Mouse (Mus musculus): ENCODE measurements around the gene Ntm. TPM values are rescaled to one million over a fixed set of nuclear protein-coding genes. Genes with fewer than 3 reads are reported as not detected.

The Ntm gene
- polyA plus RNA-seq, 1 experiment, result not detected

DNA sequence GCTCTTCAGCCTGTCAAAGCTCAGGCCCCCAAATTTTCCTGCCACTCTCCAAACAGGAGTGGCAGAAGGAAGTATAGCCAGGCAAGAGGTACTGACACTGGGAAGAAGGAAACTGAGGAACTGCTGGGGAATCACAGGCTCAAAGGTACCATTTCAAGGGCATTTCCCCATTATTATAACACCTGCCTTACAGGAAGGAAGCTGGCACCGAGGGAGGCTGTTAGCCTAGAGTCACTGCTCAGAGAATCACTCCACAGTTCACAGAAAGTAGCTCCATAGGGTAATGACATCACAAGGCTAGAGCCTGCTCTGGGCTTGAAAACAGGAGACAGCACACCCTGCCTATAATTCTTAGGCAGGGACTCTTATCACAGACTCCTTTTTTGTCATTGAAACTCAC, 643.7 kb downstream of the Ntm start:
- TF ChIP-seq GATA1 (IDR thresholded peaks at IDR 0.05; ENCODE audit: low read length), result no peak

GRCm38 (mm10) chr9:29318676-29319162, 644.2 kb downstream of the Ntm start:
- no peak for TF ChIP-seq GATA1 (IDR thresholded peaks at IDR 0.05; ENCODE audit: low read length)

GRCm38 (mm10) chr9:29317623-29318022, 645.3 kb downstream of the Ntm start:
- TF ChIP-seq GATA1 (IDR thresholded peaks at IDR 0.05; ENCODE audit: low read length), result no peak

GRCm38 (mm10) chr9:29315842-29316241, 647.1 kb downstream of the Ntm start:
- no peak for TF ChIP-seq GATA1 (IDR thresholded peaks at IDR 0.05; ENCODE audit: low read length)

DNA sequence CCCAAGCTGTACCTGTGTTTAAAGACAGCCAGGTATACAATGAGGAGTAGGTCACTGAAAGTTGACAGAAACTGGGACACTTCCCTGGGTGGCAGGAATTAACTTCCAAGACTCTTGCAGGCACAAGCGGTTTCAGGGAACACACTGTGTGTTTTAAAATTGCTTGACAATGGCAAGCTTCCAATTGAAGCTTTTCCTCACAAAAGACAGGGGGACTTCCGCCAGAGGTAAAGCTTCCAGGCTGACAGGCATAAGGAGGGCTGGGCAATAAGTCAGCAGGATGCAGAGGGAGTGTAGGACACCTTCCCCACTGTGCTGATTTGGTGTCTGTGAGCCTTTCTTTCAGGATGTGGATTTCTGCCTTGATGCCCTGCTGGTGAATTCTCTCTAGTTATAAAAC, 656.0 kb downstream of the Ntm start:
- no peak for TF ChIP-seq GATA1 (IDR thresholded peaks at IDR 0.05; ENCODE audit: low read length)

- TF ChIP-seq GATA1 (IDR thresholded peaks at IDR 0.05; ENCODE audit: low read length), result no peak
These were observed 664.6 kb downstream of the Ntm start for GRCm38 (mm10) chr9:29298340-29298739.

GRCm38 (mm10) chr9:29296752-29297151, 666.2 kb downstream of the Ntm start:
- no peak for TF ChIP-seq GATA1 (IDR thresholded peaks at IDR 0.05; ENCODE audit: low read length)

- no peak for TF ChIP-seq GATA1 (IDR thresholded peaks at IDR 0.05; ENCODE audit: low read length)
These were observed 674.8 kb downstream of the Ntm start for GRCm38 (mm10) chr9:29288003-29288704.

DNA sequence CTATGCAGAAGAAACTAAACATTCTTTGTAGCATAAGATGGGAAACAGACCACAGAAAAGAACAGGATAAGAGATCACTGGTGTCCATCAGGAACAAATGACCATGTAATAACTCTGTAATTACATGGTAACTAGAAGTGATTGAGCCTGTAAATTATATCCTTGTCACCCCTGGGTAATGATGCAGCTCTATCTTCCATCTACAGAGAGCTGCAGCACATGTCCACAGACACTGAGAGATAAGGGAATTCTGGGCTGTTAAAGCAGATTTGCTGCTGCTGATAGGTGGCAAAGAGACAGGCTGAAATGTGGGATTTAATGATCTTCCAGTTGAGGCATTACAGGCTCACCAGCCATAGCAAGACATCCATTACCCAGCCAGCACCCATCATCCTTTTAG, 677.8 kb downstream of the Ntm start:
- TF ChIP-seq GATA1 (IDR thresholded peaks at IDR 0.05; ENCODE audit: low read length), result no peak

DNA sequence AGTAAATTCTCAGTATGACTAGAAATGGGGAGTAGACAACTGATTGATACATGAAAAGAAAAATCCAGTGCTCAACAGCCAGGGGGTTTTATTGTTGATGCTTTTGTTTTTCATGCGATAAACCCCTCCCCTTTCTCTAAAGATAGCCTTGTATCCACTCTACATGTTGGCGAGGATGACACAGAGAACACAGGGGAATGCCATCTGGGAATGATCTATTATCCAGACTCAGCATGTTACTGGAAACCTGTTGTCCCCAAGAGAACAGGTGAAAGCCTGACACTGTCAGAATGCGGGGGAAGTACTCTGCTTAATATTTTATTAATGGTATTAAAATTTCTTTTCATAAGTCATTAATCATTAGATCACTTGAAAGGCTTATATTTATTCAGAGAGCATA, 690.1 kb downstream of the Ntm start:
- TF ChIP-seq GATA1 (IDR thresholded peaks at IDR 0.05; ENCODE audit: low read length), result no peak

GRCm38 (mm10) chr9:29269988-29270387, 693.0 kb downstream of the Ntm start:
- TF ChIP-seq GATA1 (IDR thresholded peaks at IDR 0.05; ENCODE audit: low read length), result no peak

GRCm38 (mm10) chr9:29269277-29269646, 693.7 kb downstream of the Ntm start:
- no peak for TF ChIP-seq GATA1 (IDR thresholded peaks at IDR 0.05; ENCODE audit: low read length)

DNA sequence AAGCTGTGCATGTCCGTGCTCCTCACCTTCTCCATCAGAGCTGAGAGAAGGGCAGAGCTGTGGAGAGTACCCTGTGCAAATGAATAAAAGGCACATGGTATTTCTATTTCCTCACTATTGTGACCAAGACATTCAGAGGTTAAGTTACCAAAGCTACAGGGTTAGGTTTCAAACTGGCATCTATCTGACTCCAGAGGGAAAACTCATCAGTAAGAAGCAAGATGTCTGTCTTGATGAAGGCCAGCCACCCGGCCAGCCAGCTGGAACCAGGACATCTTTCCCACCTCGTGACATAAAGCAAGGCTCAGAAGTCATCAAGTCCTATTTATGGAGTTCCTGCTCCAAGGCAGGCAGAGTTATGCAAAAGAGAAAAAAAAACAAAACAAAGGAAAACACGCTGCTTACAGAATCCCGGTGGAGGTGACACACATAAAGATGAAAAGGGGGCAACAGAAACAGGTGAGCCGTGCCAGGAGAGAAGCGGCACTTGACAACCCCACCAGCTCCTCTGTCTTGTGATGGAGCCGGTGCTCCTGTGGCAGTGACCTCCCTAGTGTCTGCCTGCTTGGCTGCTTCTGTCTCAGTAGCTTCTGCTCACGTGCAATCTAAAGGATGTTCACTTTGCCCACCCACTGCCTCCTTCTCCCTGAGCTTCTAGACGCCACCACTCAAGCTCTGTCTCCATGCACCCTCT, 694.2 kb downstream of the Ntm start:
- TF ChIP-seq GATA1 (IDR thresholded peaks at IDR 0.05; ENCODE audit: low read length), result no peak

DNA sequence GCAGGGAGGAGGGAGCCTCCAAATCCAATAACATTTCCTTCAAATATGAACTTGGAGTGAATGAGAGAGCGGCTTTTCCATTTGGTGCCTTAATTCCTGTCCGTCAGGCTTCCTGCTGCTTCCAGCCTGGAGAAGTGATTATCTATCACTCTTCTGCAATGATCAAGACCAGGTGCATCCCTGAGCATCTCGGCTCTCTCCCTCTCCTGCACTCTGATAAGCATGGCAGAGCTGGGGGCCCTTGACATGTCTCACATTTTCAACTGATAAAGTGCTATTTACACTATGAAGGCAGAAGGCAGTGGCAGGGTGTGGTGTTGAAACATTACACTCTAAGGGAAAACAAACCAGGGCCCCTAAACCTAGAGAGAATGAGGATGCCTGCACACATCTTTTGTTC, 695.3 kb downstream of the Ntm start:
- TF ChIP-seq GATA1 (IDR thresholded peaks at IDR 0.05; ENCODE audit: low read length), result no peak

GRCm38 (mm10) chr9:29265177-29265576, 697.8 kb downstream of the Ntm start:
- TF ChIP-seq GATA1 (IDR thresholded peaks at IDR 0.05; ENCODE audit: low read length), result no peak

GRCm38 (mm10) chr9:29262836-29263235, 700.1 kb downstream of the Ntm start:
- TF ChIP-seq GATA1 (IDR thresholded peaks at IDR 0.05; ENCODE audit: low read length), result no peak

- TF ChIP-seq GATA1 (IDR thresholded peaks at IDR 0.05; ENCODE audit: low read length), result no peak
These were observed 710.1 kb downstream of the Ntm start for GRCm38 (mm10) chr9:29252866-29253265.
